In the genomic region with DNA sequence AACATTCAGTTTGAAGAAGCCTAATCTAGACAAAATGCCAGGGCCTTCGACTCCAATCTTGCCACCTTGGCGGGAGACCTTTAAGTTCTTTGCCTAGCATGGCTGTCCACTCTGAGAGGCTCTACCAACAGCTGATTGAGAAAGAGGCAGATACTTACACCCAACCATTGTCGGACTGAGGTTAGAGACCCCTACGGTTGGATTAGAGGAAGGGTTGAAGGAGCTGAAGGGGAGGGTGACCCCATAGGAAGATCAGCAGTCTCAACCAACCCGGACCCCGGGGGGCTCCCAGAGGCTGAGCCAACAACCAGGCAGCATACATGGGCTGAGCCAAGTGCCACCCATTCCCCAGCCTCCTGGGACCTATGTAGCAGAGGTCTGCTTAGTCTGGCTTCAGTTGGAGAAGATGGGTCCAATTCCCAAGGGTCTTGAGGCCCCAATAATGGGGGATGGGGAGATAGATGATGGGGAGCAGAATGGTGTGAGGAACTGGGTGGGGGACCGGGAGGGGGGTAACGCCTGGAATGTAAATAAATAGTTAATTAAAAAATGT, we compare ENCODE assay signal across 7 mouse cellular contexts. TPM values are rescaled to one million over a fixed set of nuclear protein-coding genes. Genes with fewer than 3 reads are reported as not detected.
DNase-seq lines count a peak whose midpoint lies in the region; ATAC-seq lines count a peak whose summit lies in the region.

No protein-coding gene starts in this region.

- peak; percentile 74 for ATAC-seq in heart, embryonic 12.5 days (ENCODE audit: insufficient number of reproducible peaks, low FRiP score)
- peak; percentile 59 for ATAC-seq in limb, embryonic 11.5 days (ENCODE audit: insufficient number of reproducible peaks, low FRiP score, low TSS enrichment, low read depth)
- peak; percentile 78 for ATAC-seq in neural tube, embryonic 15.5 days (ENCODE audit: low FRiP score)
- no peak for ATAC-seq in granulocyte monocyte progenitor cell, adult 5-6 weeks (replicated peaks; ENCODE audit: poor library complexity, severe bottlenecking)

- H3K4me2 ChIP-seq in heart, embryonic 12.5 days, result peak overlapping the region; percentile 80
- peak overlapping the region; percentile 62 for H3K4me2 ChIP-seq in limb, embryonic 11.5 days (ENCODE audit: low read depth, severe bottlenecking)
- H3K4me2 ChIP-seq in neural tube, embryonic 15.5 days, result peak overlapping the region; percentile 73

- peak overlapping the region; percentile 92 for H3K4me3 ChIP-seq in heart, embryonic 12.5 days
- H3K4me3 ChIP-seq in limb, embryonic 11.5 days (ENCODE audit: low read depth, low read length), result peak overlapping the region; percentile 82
- peak overlapping the region; percentile 60 for H3K4me3 ChIP-seq in neural tube, embryonic 15.5 days (replicated peaks)

- 56% methylated on average over 8 of the region's 8 CpGs for WGBS in heart, embryonic 12.5 days
- 58% methylated on average over 8 of the region's 8 CpGs for WGBS in limb, embryonic 11.5 days
- WGBS in neural tube, embryonic 15.5 days, result 62% methylated on average over 8 of the region's 8 CpGs

- no peak overlapping the region for H3K27ac ChIP-seq in heart, embryonic 12.5 days (ENCODE audit: poor library complexity, severe bottlenecking)
- no peak overlapping the region for H3K27ac ChIP-seq in limb, embryonic 11.5 days (replicated peaks; ENCODE audit: low read depth, low read length)
- peak overlapping the region; percentile 84 for H3K27ac ChIP-seq in neural tube, embryonic 15.5 days (replicated peaks)

- DNase-seq in ovary, postnatal 36 days (ENCODE audit: low spot score), result peak; percentile 9
- DNase-seq in ovary, postnatal 10 days (ENCODE audit: low spot score), result no peak
- DNase-seq in cerebellum, adult 8-10 months, result peak; percentile 14
- peak; percentile 21 for DNase-seq in limb, embryonic 11.5 days (ENCODE audit: low spot score)

- H3K9ac ChIP-seq in heart, embryonic 12.5 days, result peak overlapping the region; percentile 93
- 0 out of 2 replicates have a peak overlapping the region, but pooled peaks have one; percentile 5 for H3K9ac ChIP-seq in limb, embryonic 11.5 days (ENCODE audit: low read length)
- peak overlapping the region; percentile 63; the same call in 1 of the 2 replicates for H3K9ac ChIP-seq in neural tube, embryonic 15.5 days (replicated peaks)

- H3K9me3 ChIP-seq in heart, embryonic 12.5 days (replicated peaks), result no peaks in the 10 kb centered on the region
- H3K9me3 ChIP-seq in limb, embryonic 11.5 days (ENCODE audit: control insufficient read depth, low read length), result no peaks in the 10 kb centered on the region
- no peaks in the 10 kb centered on the region for H3K9me3 ChIP-seq in neural tube, embryonic 15.5 days (replicated peaks)

- H3K27me3 ChIP-seq in heart, embryonic 12.5 days (replicated peaks), result no peaks in the 10 kb centered on the region
- H3K27me3 ChIP-seq in limb, embryonic 11.5 days (ENCODE audit: control insufficient read depth, insufficient read depth, low read length), result 0 out of 2 replicates have a peak, but pooled peaks cover 2% of the 10 kb centered on the region
- 0 out of 2 replicates have a peak, but pooled peaks cover 2% of the 10 kb centered on the region for H3K27me3 ChIP-seq in neural tube, embryonic 15.5 days (replicated peaks)

- peaks cover 8% of the 10 kb centered on the region; the same call in 1 of the 2 replicates for H3K4me1 ChIP-seq in heart, embryonic 12.5 days (replicated peaks)
- H3K4me1 ChIP-seq in limb, embryonic 11.5 days (ENCODE audit: control insufficient read depth, insufficient read depth, low read length), result no peaks in the 10 kb centered on the region
- H3K4me1 ChIP-seq in neural tube, embryonic 15.5 days, result peaks cover 17% of the 10 kb centered on the region

- no peaks in the 10 kb centered on the region for H3K36me3 ChIP-seq in heart, embryonic 12.5 days
- no peaks in the 10 kb centered on the region for H3K36me3 ChIP-seq in limb, embryonic 11.5 days (ENCODE audit: control insufficient read depth, insufficient read depth, low read length)
- H3K36me3 ChIP-seq in neural tube, embryonic 15.5 days, result no peaks in the 10 kb centered on the region

RNA-seq across cellular contexts. Expression of a gene that starts 0.5 kb away (rescaled TPM):
- 81.1 and 81.5 TPM in 2 replicates for polyA plus RNA-seq in heart, embryonic 12.5 days (2016; fragmentation: Nextera tagmentation; extraction: Ambion mirVana)
- polyA plus RNA-seq in limb, embryonic 11.5 days (2014; fragmentation: Nextera tagmentation; extraction: Ambion mirVana), result 103 and 109 TPM in 2 replicates
- polyA plus RNA-seq in neural tube, embryonic 15.5 days (2015; fragmentation: Nextera tagmentation; extraction: Ambion mirVana), result 133 and 160 TPM in 2 replicates
- total RNA-seq in granulocyte monocyte progenitor cell, adult 5-6 weeks (2014; fragmentation: Nextera tagmentation), result 34.4 and 35.3 TPM in 2 replicates
- total RNA-seq in granulocyte monocyte progenitor cell, adult 5-6 weeks (2017), result 92.9 and 108 TPM in 2 replicates

RNA-seq across cellular contexts. Expression of a gene that starts 45.5 kb away (rescaled TPM):
- polyA plus RNA-seq in heart, embryonic 12.5 days (2016; fragmentation: Nextera tagmentation; extraction: Ambion mirVana), result 67.8 and 74.9 TPM in 2 replicates
- 110 and 111 TPM in 2 replicates for polyA plus RNA-seq in limb, embryonic 11.5 days (2014; fragmentation: Nextera tagmentation; extraction: Ambion mirVana)
- polyA plus RNA-seq in neural tube, embryonic 15.5 days (2015; fragmentation: Nextera tagmentation; extraction: Ambion mirVana), result 54.8 and 56.1 TPM in 2 replicates
- total RNA-seq in granulocyte monocyte progenitor cell, adult 5-6 weeks (2014; fragmentation: Nextera tagmentation), result 69.2 and 77.6 TPM in 2 replicates
- total RNA-seq in granulocyte monocyte progenitor cell, adult 5-6 weeks (2017), result 121 and 133 TPM in 2 replicates

Comparison
In these comparisons a context has a peak if more than half of its experiments do, and no peak if none do; other contexts are left out.
1. H3K9ac ChIP-seq: peak in every context shown above with its lines; median percentile 93 in heart, embryonic 12.5 days; 63 in neural tube, embryonic 15.5 days; 5 in limb, embryonic 11.5 days.